Mouse (Mus musculus) olfactory bulb, adult 2 months (tissue): Measurements from ENCODE around the gene Kdm6b. TPM values are rescaled to one million over a fixed set of nuclear protein-coding genes. Genes with fewer than 3 reads are reported as not detected.
A peak's percentile ranks its signal among the peaks of the same experiment; 100 is the strongest.

ENCODE experiments used
- H3K27ac ChIP-seq: fragments of 200-500 bp; 2 replicates; pipeline ENCODE4 v1.5.1; 2012; ENCODE audit warnings: low read depth, low read length; ENCODE audit not compliant: insufficient read depth
- H3K4me1 ChIP-seq: fragments of 200-500 bp; 2 replicates; pipeline ENCODE4 v1.6.1; 2012; ENCODE audit warnings: low read length; ENCODE audit not compliant: control insufficient read depth, insufficient read depth
- H3K4me3 ChIP-seq: fragments of 200-500 bp; 2 replicates; pipeline ENCODE4 v1.5.1; 2012; ENCODE audit warnings: mild to moderate bottlenecking, low read depth, low read length, moderate library complexity; ENCODE audit not compliant: insufficient read depth
- CTCF ChIP-seq: fragments of 200-500 bp; IDR thresholded peaks from 2 replicates; pipeline ENCODE4 v1.5.1; 2012; ENCODE audit warnings: low read depth, mild to moderate bottlenecking, low read length, moderate library complexity; ENCODE audit not compliant: insufficient read depth
- POLR2A ChIP-seq: fragments of 200-500 bp; IDR thresholded peaks from 2 replicates; pipeline ENCODE4 v1.6.1; 2012; ENCODE audit warnings: mild to moderate bottlenecking, low read depth, low read length, moderate library complexity; ENCODE audit not compliant: insufficient read depth
- WGBS: fragments of 180-500 bp; shearing (Covaris S2); methylation state at CpG from one replicate; pipeline ENCODE4 v1.1.7; 2018; 5-methylcytosine and 5-hydroxymethylcytosine counted together
- polyA plus RNA-seq: library from polyadenylated mRNA; stranded (reverse); fragments of >200 nt; gene quantifications from 2 replicates; pipeline ENCODE4 v1.2.4, GENCODE M21; 2012; ENCODE audit warnings: low replicate concordance; ENCODE audit not compliant: missing spikeins, insufficient read depth, insufficient read length

Gene Kdm6b
- polyA plus RNA-seq, 1 experiment, result not detected

DNA sequence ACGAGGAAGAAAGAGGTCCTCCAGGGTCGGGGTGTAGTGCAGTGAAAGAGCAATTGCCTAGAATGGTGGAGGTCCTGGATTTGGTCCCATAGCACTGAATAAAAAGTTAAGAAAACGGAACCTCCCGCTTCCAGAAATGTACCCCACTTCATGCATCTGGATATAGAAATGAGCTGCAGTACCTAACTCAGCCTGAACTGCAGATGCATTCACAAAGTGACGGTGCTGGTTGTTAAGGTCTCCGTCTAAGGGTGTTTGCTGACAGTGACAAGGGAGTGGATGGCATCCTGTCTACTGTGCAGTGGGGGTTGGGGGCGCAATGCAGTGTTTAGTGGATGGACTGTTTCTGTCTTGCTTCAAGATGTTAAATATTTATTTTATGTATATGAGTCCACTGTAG, 26.7 kb downstream of the Kdm6b start:
- H3K27ac ChIP-seq, result no peak overlapping the region
- peaks cover 14% of the 10 kb centered on the region for H3K4me1 ChIP-seq
- no peak overlapping the region for H3K4me3 ChIP-seq
- TF ChIP-seq CTCF, result no peak
- TF ChIP-seq POLR2A, result no peak
- 66% methylated on average over 7 of the region's 7 CpGs for WGBS

DNA sequence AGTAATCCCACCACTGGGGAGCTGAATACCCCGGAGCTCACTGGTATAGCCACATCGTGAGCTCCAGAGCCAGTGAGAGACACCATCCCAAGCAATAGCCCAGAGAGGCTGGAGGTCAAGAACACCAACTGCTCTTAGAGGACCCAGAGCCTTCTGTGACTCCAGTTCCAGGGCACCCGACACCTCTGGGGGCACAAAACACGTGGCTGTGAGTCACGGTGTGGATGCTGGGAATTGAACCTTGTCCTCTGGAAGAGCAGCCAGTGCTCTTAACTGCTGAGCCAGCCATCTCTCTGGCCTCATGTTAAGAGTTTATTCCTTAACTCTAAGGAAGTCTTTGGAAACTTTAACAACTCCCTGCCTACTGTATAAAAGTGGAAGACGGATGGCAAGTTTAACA, 28.5 kb downstream of the Kdm6b start:
- Histone ChIP-seq H3K4me3 (no peak overlapping the region), H3K4me1 (peaks cover 19% of the 10 kb centered on the region), H3K27ac (no peak overlapping the region)
- 78% methylated on average over 6 of the region's 6 CpGs for WGBS
- TF ChIP-seq CTCF (no peak), POLR2A (no peak)

DNA sequence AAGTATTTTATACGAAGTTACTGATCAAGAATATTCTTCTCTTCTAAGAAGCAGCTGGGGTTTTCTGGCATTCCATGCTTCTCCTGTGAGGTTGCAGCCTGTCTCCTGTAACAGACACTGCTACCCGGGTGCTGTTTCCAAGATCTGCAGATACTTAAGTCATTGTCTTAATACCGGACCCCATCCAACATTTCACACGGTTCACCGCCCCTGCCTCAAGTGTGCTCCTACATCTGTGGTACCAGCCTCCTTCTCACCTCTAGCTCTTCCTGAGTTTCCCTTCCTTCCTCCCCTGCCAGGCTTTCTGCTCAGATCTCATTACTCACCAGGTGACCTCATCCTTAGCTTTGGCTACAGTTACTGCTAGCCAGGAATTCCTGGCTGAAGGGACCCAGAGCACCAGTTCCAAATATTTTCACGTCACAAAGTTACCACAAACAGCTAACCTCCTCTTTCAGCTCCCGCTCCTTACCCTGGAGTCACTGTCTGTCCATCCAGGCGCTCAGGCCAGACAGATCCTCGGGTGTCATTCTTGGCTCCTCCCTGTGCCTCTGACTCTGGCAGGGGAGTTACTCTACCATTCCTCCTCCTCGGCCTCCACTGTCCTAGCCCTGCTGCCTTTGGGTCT, 30.9 kb downstream of the Kdm6b start:
- no peak overlapping the region for H3K4me3 ChIP-seq
- TF ChIP-seq POLR2A (no peak), CTCF (no peak)
- WGBS, result 41% methylated on average over 10 of the region's 10 CpGs
- peaks cover 16% of the 10 kb centered on the region for H3K4me1 ChIP-seq
- H3K27ac ChIP-seq, result peak overlapping the region; percentile 57

DNA sequence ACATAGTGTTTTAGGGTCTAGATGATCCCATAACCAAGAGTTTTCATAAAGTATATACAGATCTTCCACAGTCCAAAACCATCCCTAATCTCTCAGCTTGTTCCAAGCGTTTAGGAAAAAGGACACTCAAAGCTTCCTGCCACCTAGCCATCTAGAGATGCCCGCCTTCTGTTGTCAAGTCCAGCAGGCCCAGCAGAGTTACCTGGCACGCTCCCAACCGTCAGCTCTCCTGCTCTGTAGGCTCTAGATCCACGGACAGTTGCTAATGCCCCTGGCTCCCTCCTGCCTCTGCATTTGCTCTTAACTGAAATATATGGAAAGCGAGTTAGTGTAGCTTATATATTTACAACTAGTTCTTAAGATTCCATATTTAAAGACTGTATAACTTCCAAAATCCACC, 32.1 kb downstream of the Kdm6b start:
- Histone ChIP-seq H3K4me1 (peaks cover 16% of the 10 kb centered on the region), H3K27ac (peak overlapping the region; percentile 52), H3K4me3 (no peak overlapping the region)
- TF ChIP-seq POLR2A, result no peak
- no peak for TF ChIP-seq CTCF
- WGBS, result 61% methylated on average over 6 of the region's 6 CpGs

DNA sequence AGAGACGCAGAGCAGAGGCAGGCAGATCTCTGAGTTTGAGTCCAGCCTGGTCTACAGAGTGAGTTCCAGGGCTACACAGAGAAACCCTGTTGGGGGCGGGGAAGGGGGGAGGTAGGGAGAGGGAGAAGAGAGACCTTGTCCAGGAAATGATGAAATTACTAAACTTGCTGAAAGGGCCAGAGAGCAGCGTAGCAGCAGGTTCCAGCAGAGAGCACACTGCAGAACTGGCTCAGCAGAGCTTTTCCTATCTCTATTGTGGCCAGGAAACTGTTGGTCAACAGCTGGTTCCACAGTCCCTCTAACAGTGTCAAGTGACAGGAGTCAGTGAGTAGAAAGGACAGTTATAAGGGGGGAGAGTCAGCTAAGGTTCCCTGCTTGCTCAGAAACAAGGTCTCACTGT, 33.9 kb downstream of the Kdm6b start:
- Histone ChIP-seq H3K4me1 (peaks cover 16% of the 10 kb centered on the region), H3K27ac (no peak overlapping the region), H3K4me3 (no peak overlapping the region)
- WGBS, result 94% methylated on average over 3 of the region's 3 CpGs
- TF ChIP-seq CTCF (no peak), POLR2A (no peak)

DNA sequence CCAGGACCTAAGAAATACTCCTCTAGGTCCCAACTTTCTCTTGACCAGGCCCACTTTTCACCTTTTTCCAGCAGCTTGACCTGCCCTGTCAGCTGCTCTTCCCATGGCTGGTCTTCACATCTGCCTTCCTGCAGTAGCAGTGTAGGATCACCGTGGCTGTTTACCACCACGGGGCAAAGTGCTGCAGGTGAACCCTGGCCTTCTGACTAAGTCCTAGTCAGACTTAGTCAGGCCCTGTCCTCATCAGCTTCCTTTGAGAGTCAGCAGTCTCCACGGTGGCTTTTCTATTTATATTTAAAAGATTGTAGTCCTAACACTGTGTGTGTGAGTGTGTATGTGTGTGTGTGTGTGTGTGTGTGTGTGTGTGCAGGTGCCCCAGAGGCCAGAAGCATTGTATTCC, 35.7 kb downstream of the Kdm6b start:
- TF ChIP-seq CTCF (no peak), POLR2A (no peak)
- Histone ChIP-seq H3K4me3 (no peak overlapping the region), H3K4me1 (peaks cover 12% of the 10 kb centered on the region), H3K27ac (no peak overlapping the region)
- WGBS, result 66% methylated on average over 3 of the region's 3 CpGs

DNA sequence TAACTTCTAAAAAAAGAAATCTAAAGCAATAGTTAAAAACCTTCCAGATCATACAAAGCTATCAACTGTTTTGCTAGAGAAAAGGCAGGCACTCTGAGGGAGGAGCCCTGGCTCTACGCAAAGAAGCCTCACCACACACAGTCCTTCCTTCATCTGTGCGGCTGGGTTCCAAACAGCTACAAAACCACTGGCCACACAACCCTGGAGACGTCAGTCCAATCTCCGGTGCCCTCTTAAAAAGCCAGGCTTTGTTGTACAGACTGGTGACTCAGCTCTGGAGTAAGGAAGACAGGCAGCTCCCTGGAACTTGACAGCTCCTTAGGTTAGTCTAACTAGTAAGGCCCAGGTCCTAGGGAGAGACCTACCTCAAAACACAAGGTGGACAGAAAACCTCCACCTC, 37.8 kb downstream of the Kdm6b start:
- TF ChIP-seq CTCF (no peak), POLR2A (no peak)
- 70% methylated on average over 4 of the region's 4 CpGs for WGBS

DNA sequence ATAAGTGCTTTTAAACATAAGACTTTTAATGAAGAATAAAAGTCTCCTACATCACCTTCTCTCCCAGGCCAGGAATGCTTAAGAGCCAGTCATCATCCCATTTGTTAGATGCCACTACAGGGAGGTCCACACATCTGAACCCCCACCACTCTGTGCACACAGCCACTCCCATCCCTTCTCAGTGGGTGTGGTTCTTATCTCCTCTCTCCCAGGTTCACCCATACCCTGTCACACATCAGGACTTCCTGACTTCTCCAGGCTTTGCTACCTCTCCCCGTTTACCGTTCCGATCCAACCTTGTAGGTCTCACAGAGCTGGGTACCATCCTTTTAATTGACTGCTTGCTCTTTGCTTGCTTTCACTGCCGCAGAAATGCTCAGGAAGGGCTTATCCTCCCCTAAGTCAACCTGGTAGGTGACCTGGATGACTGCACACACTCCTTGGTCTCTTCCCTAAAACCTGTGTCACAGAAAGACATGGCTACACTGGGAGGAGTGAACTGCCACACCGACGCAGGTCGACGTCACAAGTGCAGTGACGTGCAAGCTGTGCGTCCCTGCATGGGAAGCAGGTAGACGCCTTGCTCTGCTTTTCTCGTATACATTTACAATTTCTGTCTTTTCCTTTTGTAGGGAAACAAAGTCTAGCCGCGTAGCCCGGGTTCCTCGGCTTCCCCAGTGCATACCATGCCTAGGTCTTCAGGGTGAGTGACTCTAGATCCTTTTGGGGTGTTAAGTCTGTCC, 40.1 kb downstream of the Kdm6b start:
- TF ChIP-seq CTCF (no peak), POLR2A (no peak)
- H3K4me1 ChIP-seq, result peaks cover 16% of the 10 kb centered on the region
- H3K4me3 ChIP-seq, result no peak overlapping the region
- H3K27ac ChIP-seq, result no peak overlapping the region
- WGBS, result 93% methylated on average over 16 of the region's 16 CpGs

More for the DNA sequence above, 37.8 kb downstream of the Kdm6b start:
- no peak overlapping the region for H3K4me3 ChIP-seq
- H3K27ac ChIP-seq, result no peak overlapping the region
- peaks cover 16% of the 10 kb centered on the region for H3K4me1 ChIP-seq

DNA sequence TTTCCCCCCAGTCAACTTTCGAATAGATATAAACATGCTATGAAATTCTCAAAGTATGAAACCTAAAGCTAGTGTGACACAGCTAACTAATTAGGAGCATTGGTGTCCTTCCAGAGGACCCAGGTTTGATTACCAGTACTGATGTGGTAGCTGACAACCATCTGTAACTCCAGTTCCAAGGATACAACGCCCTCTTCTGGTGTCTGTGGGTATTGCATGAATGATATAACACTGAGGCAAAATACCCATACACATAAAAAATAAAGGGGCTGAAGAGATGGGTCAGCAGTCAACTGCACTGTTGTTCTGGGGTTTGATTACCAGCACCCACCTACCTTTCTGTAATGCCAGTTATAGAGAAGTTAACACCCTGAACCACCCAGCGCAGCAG, 40.7 kb downstream of the Kdm6b start:
- 62% methylated on average over 3 of the region's 3 CpGs for WGBS
- no peak overlapping the region for H3K27ac ChIP-seq
- H3K4me1 ChIP-seq, result peaks cover 18% of the 10 kb centered on the region
- H3K4me3 ChIP-seq, result no peak overlapping the region
- no peak for TF ChIP-seq CTCF
- no peak for TF ChIP-seq POLR2A
